Mouse (Mus musculus) megakaryocyte, embryonic 14.5 days (primary cell): Measurements from ENCODE around the gene Mutyh.

Experiments
- FLI1 ChIP-seq: IDR thresholded peaks from 2 replicates; pipeline ENCODE4 v1.6.1; 2012; ENCODE audit warnings: low read length, inconsistent platforms, mixed read lengths
- GATA1 ChIP-seq: IDR thresholded peaks from 3 replicates; pipeline ENCODE4 v1.6.1; 2012; ENCODE audit warnings: mixed read lengths, low read length, inconsistent platforms, borderline replicate concordance

- TF ChIP-seq GATA1 (no peak), FLI1 (no peak)
Observed at GRCm38 (mm10) chr4:116781366-116781765, 26.2 kb upstream of the Mutyh start.
